Mouse (Mus musculus) cerebellum, adult 8-10 months (tissue): Measurements from ENCODE around the gene Fmnl2.

Experiments
- DNase-seq: peaks from one replicate; pipeline ENCODE4 v3.0.0; 2022

The Fmnl2 gene

GRCm38 (mm10) chr2:52857611-52858528 lies at the start of gene Fmnl2:
TSS of gene Fmnl2 (plus strand) at chr2:52857860.
- peak; percentile 79 for DNase-seq

DNA sequence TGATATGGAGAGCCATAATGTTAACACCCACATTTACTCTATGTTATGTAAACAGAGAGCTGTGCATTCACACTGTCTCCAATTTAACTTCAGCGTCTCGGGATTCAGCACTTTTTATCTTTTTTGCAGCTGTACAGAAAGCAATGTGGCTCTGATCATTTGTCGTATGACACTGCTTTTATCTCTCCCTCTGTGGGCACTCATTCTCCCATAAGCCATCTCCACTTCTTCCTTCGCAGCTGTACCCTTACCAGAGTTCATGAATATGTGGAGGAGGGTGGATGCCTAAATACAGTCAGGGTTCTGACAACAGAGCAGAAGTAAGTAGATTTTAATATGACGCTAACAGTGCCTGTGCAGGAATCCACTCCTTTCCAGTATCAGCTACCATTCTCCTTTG lies 47.7 kb upstream of the Fmnl2 start:
- DNase-seq = no peak

- no peak for DNase-seq
Observed at GRCm38 (mm10) chr2:52811691-52812090, 46.0 kb upstream of the Fmnl2 start.

- no peak for DNase-seq
Observed at GRCm38 (mm10) chr2:52817341-52817740, 40.3 kb upstream of the Fmnl2 start.

DNA sequence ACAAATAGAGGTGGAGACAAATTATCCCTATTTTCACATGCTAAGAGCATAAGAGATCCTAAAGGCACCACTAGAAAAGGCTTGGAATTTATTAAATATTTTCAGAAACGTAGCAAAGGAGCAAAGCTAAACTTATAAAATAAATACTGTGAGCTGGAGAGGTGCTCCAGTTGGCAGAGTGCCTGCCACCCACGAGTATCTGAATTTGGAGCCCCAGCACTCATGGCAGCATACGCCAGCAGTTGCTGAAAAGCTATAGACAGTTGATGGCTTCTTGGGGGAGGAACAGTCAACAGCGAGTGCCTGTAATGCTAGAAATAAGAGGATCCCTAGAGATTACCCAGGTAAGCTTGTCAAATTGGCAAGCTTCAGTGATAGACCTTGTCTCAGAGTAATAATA lies 38.7 kb upstream of the Fmnl2 start:
- no peak for DNase-seq

- DNase-seq = no peak
Observed at GRCm38 (mm10) chr2:52822214-52822613, 35.4 kb upstream of the Fmnl2 start.

DNA sequence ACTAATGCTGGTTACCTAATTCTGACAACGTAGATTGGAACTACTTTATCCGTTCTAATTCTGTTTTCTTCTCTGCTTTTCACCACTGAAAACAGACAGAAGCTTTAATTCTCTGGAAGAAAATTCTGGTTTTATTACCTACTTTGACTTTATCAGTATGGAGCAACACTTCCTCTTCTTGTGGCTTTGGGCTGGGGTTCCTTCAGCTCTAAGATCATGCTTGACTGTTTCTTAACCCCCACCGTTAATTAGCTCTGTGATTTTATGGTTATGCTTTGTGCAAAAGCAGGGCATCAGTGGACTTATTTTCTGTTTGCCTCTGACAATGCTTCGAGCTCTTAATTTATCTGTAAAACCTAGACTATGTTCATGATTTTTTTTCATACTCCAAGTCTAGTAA lies 29.6 kb upstream of the Fmnl2 start:
- DNase-seq = no peak

- DNase-seq = no peak
Observed at GRCm38 (mm10) chr2:52830513-52830912, 27.1 kb upstream of the Fmnl2 start.

DNA sequence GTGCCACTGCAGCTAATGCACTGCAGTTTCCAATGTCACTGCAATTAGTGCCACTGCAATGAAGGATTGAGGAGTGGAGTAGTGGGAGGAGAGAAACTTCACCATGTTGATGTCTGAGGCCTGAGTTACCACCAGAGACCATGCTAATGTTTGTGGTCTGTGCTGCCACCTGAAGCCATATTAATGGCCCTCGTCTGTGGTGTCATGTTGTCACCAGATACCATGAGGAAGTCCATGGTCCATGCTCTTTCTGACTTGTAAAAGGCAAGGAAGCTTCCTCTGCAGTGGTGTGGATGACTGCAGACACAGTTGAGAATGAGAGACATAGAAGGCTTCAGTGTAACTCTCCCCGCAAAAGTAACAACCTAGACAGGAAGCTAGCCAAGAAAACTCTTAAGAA lies 26.1 kb upstream of the Fmnl2 start:
- no peak for DNase-seq

GRCm38 (mm10) chr2:52835726-52836125 lies 21.9 kb upstream of the Fmnl2 start:
- DNase-seq = no peak

GRCm38 (mm10) chr2:52839074-52839473 lies 18.6 kb upstream of the Fmnl2 start:
- DNase-seq = no peak

- DNase-seq = no peak
Observed at GRCm38 (mm10) chr2:52839868-52840267, 17.8 kb upstream of the Fmnl2 start.

- DNase-seq = no peak
Observed at GRCm38 (mm10) chr2:52843861-52844260, 13.8 kb upstream of the Fmnl2 start.

GRCm38 (mm10) chr2:52844936-52845752 lies 12.5 kb upstream of the Fmnl2 start:
- no peak for DNase-seq

DNA sequence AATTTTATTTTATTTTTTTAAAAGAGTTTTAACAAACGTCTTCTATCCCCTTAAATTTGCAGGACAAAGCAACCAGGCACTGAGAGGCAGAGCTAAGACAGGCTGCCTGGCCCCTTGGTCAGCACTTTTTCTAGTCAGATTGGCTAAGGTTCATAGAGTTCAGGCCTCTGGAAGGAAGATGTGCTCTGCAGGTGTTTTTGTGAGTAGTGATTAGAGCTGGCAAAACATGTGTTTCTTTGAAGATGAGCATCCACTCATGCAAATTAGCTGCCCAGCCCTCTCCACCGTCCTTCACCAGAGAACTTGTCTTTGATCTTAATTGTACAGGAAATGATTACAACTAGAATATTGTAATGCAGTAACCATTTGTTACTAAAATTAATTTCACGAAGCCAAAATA lies 11.2 kb upstream of the Fmnl2 start:
- DNase-seq = no peak

DNA sequence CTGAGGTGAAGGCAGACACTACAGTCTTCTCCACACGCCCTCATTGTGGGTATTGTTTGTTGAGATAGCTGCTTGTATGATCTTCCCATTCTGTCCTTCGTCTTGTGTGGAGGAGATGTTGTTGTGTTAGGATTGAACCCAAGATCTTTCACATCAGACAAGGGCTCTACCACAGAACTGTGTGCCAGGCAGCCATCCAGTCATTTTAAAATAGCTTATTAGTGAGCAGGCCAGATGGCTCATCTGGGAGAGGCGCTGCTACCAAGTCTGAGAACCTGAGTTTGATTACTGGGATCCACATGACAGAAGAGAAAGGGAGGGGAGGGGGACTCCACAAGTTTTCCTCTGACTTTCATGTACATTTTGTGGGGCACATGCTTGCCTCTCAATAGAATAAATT lies 8.6 kb upstream of the Fmnl2 start:
- DNase-seq = no peak

DNA sequence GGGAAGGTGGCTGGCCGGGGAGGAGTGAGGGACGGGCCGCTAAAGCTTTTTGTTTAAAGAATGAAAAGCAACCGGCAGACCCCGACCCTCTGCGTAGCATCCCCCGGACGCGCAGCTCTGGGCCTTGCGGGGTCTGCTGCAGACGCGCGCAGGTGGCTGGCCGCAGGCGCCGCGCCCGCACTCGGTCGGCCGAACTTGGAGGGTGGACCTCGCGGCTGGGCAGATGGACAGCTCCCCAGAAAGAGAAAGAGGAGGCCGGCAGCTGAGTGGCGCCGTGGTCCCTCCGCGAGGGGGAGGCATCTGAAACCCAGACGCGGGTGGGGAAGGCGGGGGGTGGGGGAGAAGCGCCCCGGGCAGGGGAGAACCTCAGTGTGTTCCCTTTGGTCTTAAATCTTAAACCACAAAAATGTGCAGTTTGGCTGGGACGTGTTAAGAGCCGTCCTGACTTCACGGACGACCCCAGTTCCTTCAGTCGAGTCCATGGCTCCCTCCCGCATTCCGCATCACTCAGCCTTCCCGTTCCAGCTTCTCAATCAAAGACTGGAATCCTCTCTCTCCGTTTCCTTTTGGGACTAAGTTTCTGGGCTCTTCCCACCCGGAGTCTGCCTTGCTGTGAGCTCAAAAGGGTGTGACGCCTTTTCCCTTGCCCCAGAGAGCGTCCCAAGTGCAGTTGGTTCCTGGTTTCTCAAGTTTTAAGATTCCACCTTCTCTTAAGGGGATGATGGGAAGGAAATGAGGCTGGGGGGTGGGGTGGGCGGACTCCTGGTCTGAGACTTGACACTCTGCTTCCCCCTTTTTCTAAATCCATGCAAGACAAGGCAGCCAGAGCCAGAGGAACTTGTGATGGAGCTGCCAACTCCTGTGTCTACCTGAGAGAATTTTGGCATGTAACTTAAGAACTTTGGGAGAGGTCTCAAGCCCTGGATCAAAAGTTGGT lies 1.1 kb downstream of the Fmnl2 start:
- peak; percentile 48 for DNase-seq

DNA sequence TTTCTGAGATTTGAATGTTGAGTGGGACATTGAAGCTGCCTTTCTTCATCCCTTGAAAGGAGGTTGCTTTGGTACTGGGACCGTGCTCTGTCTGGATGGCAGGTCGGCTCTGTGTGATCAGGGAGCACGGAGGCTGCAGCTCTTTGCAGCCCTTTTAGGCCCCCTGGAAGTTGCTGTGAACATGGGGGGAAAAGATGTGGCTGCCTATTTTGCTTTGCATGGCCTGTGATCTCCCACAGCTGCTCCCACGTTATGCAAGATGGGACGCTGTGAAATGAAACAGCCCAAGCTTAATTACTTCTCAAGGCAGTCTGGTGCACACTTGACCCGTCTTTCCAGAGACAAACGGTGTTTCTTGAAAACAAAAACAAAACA lies 1.8 kb downstream of the Fmnl2 start:
- no peak for DNase-seq

- DNase-seq = no peak
Observed at GRCm38 (mm10) chr2:52860111-52860775, 2.6 kb downstream of the Fmnl2 start.

DNA sequence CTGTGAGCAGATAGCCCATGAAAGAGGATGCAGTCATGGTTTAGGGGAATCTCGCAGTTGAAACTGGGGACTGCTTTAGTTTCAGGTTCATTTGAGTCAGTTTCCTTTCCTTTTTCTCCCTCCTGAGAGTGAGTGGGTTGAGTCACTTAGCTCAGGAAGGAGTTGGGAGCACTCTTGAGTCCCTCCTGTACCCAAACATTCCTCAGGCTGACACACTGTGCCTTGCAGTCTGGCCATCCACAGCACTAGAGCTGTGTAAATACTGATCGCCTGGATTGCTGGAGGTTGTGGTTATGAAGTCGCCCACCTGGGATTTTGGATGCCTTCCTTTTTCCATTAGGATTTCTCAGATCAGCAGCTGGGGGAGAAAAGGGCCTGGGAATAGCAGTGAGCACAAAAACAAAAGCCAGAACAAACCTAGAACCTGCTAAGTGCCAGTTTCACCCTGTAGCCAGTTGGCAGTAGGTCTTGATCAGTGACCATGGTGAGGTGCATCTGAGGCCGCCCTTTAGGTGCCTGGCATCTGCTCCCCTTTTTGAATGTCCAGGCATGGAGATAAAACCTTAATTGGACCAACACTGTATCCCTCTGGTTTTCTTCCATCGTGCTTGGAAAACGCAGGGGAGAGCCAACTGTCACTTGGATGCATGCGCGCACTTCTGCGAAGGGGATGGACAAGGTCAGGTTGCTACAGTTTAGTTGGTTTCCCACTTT lies 4.5 kb downstream of the Fmnl2 start:
- DNase-seq = no peak

DNA sequence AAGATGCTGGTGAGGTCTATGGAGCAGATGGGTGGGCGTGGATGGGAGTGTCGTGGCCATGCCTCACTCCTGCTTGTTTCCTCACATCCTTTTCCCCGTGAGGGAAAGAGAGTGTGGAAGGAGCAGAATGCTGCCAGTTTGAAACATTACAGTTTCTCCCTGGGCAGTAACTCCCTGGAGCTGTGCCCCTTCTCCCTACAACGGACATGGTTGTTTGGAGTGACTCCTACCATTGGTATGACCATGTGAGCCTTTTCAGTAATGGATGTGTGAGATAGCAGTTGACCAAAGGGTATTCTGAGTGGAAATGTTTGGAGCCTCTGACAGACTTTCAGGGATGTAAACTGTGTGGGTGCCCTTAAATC lies 5.1 kb downstream of the Fmnl2 start:
- DNase-seq = no peak

- DNase-seq = no peak
Observed at GRCm38 (mm10) chr2:52864635-52865034, 7.0 kb downstream of the Fmnl2 start.
